Mouse (Mus musculus) neural tube, embryonic 11.5 days (tissue): ENCODE measurements around the gene Cxcl15. TPM values are rescaled to one million over a fixed set of nuclear protein-coding genes. Genes with fewer than 3 reads are reported as not detected.
"Not testable (repeated sequence)": the region's sequence is repeated elsewhere in the genome, so short reads cannot be mapped to it uniquely, and the experiment has no call there.

Experiments
- ATAC-seq: fragments of 200-750 bp; cut with Nextera tagmentation; 2 replicates; pipeline ENCODE4 v1.8.0; 2017; ENCODE audit warnings: moderate number of reproducible peaks, mild to moderate bottlenecking, moderate TSS enrichment, moderate library complexity; ENCODE audit not compliant: insufficient read depth, low FRiP score, low TSS enrichment
- DNase-seq: peaks from one replicate; pipeline ENCODE4 v3.0.0-alpha.2; 2015; ENCODE audit warnings: low spot score
- H3K27ac ChIP-seq: fragments of 300-500 bp; sonication (generic); 2 replicates; pipeline ENCODE4 v1.5.1; 2014; ENCODE audit warnings: low read depth, mild to moderate bottlenecking, low read length
- H3K27me3 ChIP-seq: fragments of 300-500 bp; sonication (generic); 2 replicates; pipeline ENCODE4 v1.6.1; 2014; ENCODE audit warnings: mild to moderate bottlenecking, low read length, mixed read lengths; ENCODE audit not compliant: control insufficient read depth, insufficient read depth
- H3K36me3 ChIP-seq: fragments of 300-500 bp; sonication (generic); 2 replicates; pipeline ENCODE4 v1.6.1; 2014; ENCODE audit warnings: mild to moderate bottlenecking, low read length, moderate library complexity, mixed read lengths; ENCODE audit not compliant: control insufficient read depth, insufficient read depth
- H3K4me1 ChIP-seq: fragments of 300-500 bp; sonication (generic); 2 replicates; pipeline ENCODE4 v1.6.1; 2014; ENCODE audit warnings: low read length, mixed read lengths; ENCODE audit not compliant: control insufficient read depth, insufficient read depth
- H3K4me2 ChIP-seq: fragments of 300-500 bp; sonication (generic); 2 replicates; pipeline ENCODE4 v1.6.1; 2014; ENCODE audit warnings: low read depth, mild to moderate bottlenecking, moderate library complexity
- H3K4me3 ChIP-seq: fragments of 300-500 bp; sonication (generic); 2 replicates; pipeline ENCODE4 v1.5.1; 2014; ENCODE audit warnings: low read depth, low read length
- H3K9ac ChIP-seq: fragments of 300-500 bp; sonication (generic); 2 replicates; pipeline ENCODE4 v1.6.1; 2014; ENCODE audit warnings: mild to moderate bottlenecking, low read length
- H3K9me3 ChIP-seq: fragments of 300-500 bp; sonication (generic); 2 replicates; pipeline ENCODE4 v1.6.1; 2016; ENCODE audit warnings: low read length; ENCODE audit not compliant: control insufficient read depth
- WGBS: fragments of 180-500 bp; shearing (Covaris S2); extraction: QIAGEN DNeasy Blood & Tissue Kit; methylation state at CpG from one replicate; pipeline ENCODE4 v1.1.7; 2014; 5-methylcytosine and 5-hydroxymethylcytosine counted together
- polyA plus RNA-seq: library from polyadenylated mRNA; unstranded; fragments of >200 nt; fragmentation: Nextera tagmentation; extraction: Ambion mirVana; gene quantifications from 2 replicates; pipeline ENCODE4 v1.2.1, GENCODE M21; 2014

Cxcl15 gene
- polyA plus RNA-seq, 1 experiment from 2014 or later = 0.38 TPM

DNA sequence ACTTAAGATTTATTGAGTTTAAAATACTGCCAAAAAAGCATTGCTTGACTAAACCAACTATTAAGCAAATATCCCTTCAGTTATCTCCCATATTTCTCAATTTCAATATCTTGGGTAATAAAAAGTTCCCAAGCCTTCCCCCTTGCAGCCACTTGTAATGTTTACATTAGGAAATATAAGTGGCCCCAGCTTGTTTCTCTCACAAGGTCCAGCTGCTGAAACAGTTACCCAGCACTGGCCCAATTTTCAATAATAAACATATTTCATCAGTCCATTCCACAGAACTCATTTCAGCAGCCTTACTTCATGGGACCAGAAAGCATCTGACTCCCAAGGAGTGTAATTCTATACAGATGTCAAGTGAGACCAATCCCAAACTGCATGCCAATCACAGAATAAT, 25.4 kb downstream of the Cxcl15 start:
- Histone ChIP-seq H3K27me3 (no peaks in the 10 kb centered on the region), H3K27ac (no peak overlapping the region), H3K9ac (no peak overlapping the region), H3K4me2 (no peak overlapping the region), H3K4me3 (no peak overlapping the region), H3K36me3 (no peaks in the 10 kb centered on the region), H3K4me1 (no peaks in the 10 kb centered on the region), H3K9me3 (no peaks in the 10 kb centered on the region)
- no peak for ATAC-seq
- DNase-seq = no peak

- no peaks in the 10 kb centered on the region for H3K4me1 ChIP-seq
- H3K27me3 ChIP-seq = no peaks in the 10 kb centered on the region
- WGBS = 87% methylated on average over 11 of the region's 11 CpGs
- no peak overlapping the region for H3K9ac ChIP-seq
- H3K4me2 ChIP-seq = no peak overlapping the region
- no peaks in the 10 kb centered on the region for H3K9me3 ChIP-seq
- H3K36me3 ChIP-seq = no peaks in the 10 kb centered on the region
- no peak overlapping the region for H3K27ac ChIP-seq
- no peak for DNase-seq
- H3K4me3 ChIP-seq = no peak overlapping the region
- ATAC-seq = no peak
Measured at GRCm38 (mm10) chr5:90832145-90832767, 37.9 kb downstream of the Cxcl15 start.

DNA sequence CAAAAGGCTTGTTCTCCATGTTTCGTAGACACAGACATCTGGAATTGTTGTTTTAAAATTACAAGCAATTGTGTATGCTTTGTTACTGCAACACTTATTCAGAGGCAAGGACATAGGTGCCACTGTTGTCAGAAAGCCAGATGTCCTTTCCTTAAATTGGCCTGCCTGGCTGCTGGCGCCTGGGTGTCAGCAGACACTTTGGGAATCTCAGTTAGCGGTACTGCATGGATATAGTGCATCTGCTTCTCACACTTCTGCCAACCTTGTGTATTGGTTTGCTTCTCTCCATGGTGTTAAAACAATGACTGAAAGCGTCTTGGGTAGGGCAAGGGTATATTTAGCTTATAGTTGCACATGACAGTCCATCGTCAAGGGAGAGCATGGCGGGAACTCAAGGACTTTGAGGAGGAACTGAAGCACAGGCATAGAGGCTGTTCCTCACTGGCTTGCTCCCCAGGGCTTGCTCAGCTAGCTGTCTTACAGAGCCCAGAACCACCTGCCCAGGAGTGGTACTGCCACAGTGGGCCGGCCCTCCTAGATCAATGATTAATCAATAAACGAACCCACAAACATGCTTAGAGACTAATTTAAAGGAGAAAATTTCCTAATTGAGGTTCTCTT, 38.5 kb downstream of the Cxcl15 start:
- H3K9ac ChIP-seq = no peak overlapping the region
- no peaks in the 10 kb centered on the region for H3K4me1 ChIP-seq
- H3K27ac ChIP-seq = no peak overlapping the region
- H3K9me3 ChIP-seq = no peaks in the 10 kb centered on the region
- H3K4me2 ChIP-seq = no peak overlapping the region
- ATAC-seq (no peak), DNase-seq (no peak)
- H3K36me3 ChIP-seq = no peaks in the 10 kb centered on the region
- no peaks in the 10 kb centered on the region for H3K27me3 ChIP-seq
- no peak overlapping the region for H3K4me3 ChIP-seq
- 86% methylated on average over 8 of the region's 8 CpGs for WGBS

- DNase-seq (no peak), ATAC-seq (no peak)
- Histone ChIP-seq H3K27me3 (no peaks in the 10 kb centered on the region), H3K4me1 (no peaks in the 10 kb centered on the region), H3K9me3 (no peaks in the 10 kb centered on the region), H3K36me3 (no peaks in the 10 kb centered on the region), H3K27ac (no peak overlapping the region), H3K4me2 (no peak overlapping the region), H3K4me3 (no peak overlapping the region), H3K9ac (no peak overlapping the region)
- WGBS = 90% methylated on average over 4 of the region's 4 CpGs
Measured at GRCm38 (mm10) chr5:90834436-90834835, 40.1 kb downstream of the Cxcl15 start.

- Histone ChIP-seq H3K4me1 (no peaks in the 10 kb centered on the region), H3K9me3 (no peaks in the 10 kb centered on the region), H3K9ac (no peak overlapping the region), H3K27ac (no peak overlapping the region), H3K27me3 (no peaks in the 10 kb centered on the region), H3K4me2 (no peak overlapping the region), H3K4me3 (no peak overlapping the region), H3K36me3 (no peaks in the 10 kb centered on the region)
- DNase-seq = no peak
- no peak for ATAC-seq
- 75% methylated on average over 5 of the region's 5 CpGs for WGBS
Measured at GRCm38 (mm10) chr5:90838582-90838981, 44.2 kb downstream of the Cxcl15 start.

DNA sequence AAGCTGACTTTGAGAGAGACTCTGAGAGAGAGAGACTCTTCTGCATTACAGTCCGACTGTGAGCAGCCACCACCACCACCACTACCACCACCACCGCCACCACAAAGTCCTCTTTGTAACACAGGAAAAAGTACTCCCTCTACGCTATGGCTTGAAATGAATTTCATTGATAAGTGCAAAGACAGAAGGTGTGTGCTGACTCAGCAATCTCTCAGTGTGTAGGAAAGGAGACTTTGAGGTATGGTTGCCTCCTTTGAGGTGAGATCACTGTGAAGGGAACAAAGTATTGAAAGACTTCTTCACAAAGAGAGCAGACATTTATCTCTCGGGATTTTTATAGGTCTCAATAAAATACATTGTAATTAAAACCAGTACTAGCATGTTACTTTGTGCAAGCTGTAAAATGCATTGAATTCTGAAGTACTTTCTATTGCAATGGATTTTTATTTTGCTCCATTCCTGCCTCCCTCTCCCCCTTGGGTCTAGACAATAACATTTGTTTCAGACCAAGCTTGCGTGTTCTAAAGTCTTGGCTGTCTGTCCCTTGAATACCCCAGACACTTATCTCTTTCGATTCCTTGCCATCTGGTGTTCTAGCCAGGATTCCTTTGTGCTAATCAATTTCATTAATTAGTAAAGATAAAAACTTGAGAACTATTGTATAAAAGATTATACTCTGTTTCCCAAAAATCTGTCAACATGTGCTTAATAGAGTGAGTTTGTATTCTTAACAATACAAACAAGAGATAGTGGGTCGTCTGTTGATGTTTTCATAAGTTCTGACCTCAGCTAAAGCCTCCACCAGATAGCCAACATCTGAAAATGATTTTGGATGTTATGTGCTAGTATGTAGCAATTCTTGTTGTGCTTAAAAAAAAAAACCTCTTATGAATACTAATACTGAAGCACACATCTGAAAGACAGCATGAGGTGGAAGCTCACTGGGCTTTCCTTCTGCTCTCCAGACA, 46.9 kb downstream of the Cxcl15 start:
- H3K27me3 ChIP-seq = no peaks in the 10 kb centered on the region
- 85% methylated on average over 7 of the region's 7 CpGs for WGBS
- no peaks in the 10 kb centered on the region for H3K4me1 ChIP-seq

GRCm38 (mm10) chr5:90843891-90844290, 49.6 kb downstream of the Cxcl15 start:
- no peaks in the 10 kb centered on the region for H3K4me1 ChIP-seq
- no peaks in the 10 kb centered on the region for H3K27me3 ChIP-seq
- ATAC-seq (no peak), DNase-seq (no peak)
- H3K36me3 ChIP-seq = no peaks in the 10 kb centered on the region
- no peak overlapping the region for H3K4me2 ChIP-seq
- H3K4me3 ChIP-seq = no peak overlapping the region
- 87% methylated on average over 3 of the region's 3 CpGs for WGBS
- H3K27ac ChIP-seq = no peak overlapping the region
- H3K9ac ChIP-seq = no peak overlapping the region
- no peaks in the 10 kb centered on the region for H3K9me3 ChIP-seq

More for the DNA sequence above, 46.9 kb downstream of the Cxcl15 start:
- Histone ChIP-seq H3K27ac (no peak overlapping the region), H3K9ac (no peak overlapping the region), H3K4me2 (no peak overlapping the region), H3K9me3 (no peaks in the 10 kb centered on the region), H3K4me3 (no peak overlapping the region), H3K36me3 (no peaks in the 10 kb centered on the region)
- no peak for DNase-seq
- ATAC-seq = no peak

DNA sequence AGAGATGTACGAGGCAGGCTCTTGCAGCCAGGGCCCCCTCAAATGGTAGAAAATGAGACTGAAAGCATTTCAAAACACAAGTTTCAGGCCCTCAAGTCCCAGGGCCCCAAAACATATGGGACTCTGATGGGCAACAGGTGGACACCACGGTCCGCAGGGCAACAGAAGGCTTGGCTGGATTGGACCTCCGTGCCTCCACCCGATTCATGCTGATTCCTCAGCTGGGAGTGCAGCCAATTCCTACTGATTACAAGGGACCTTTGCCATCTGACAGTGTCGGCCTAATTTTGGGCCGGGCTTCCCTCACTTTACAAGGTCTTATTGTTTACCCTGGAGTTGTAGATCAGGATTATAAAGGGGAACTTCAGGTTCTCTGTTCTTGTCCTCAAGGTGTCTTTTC, 55.8 kb downstream of the Cxcl15 start:
- not testable (repeated sequence) for DNase-seq, H3K4me3 ChIP-seq, H3K4me2 ChIP-seq, ATAC-seq, H3K9ac ChIP-seq, H3K9me3 ChIP-seq, H3K27me3 ChIP-seq, H3K4me1 ChIP-seq, H3K36me3 ChIP-seq, H3K27ac ChIP-seq
- WGBS = 98% methylated on average over 7 of the region's 7 CpGs
